ENCODE assay signal across 14 mouse cellular contexts in the genomic region with DNA sequence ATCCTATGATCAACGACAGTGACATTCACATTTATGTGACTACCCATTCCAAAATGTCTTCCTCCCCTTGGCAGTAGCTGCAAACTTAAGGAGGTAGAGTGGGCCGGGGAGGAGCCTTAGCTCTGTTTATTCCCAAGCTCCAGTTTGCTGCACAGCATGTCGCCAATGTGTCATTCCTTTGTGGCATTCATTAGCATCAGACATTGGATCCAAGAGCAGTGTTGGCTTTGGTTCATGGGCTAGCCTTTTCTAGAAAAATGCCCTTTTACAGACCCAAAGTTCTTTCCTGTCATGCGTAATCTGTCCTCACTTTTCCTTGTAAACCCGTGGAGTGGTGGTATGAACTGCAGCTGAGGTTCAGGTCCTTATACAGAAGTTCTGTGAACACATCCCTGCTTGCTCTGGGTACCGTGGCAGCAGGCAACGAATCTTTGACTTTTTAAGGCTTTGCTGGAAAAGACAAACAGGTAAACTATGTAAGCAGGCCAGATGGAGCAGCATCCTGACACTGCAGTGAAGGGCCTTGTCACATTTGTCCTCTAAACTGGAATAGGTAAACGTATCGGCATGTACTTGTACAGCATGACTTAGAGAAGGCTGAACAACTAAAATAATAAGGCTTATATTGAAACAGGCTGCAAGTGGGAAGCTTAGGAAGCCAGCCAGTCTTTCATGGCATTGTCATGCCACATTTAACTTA.
DNase-seq lines count a peak whose midpoint lies in the region; ATAC-seq and TF ChIP-seq lines count a peak whose summit lies in the region.
"Had no signal": no experiment of that assay in that cellular context is flagged by ENCODE, and none has a peak within 500 bp of the region (broad histone marks: within the 10 kb centered on the region; RNA-seq: fewer than 3 reads in every experiment).

No protein-coding gene starts in this region.

- DNase-seq in gastrocnemius, adult 2 months = no peak
- no peak for DNase-seq in gastrocnemius, adult 18-20 months (ENCODE audit: low spot score)
- peak; percentile 7 for DNase-seq in ES-CJ7 (ENCODE audit: low read depth, low spot score)
- DNase-seq in brain, adult 2 months (ENCODE audit: low read depth, low spot score) = peak; percentile 93
- peak; percentile 83 for DNase-seq in cerebellum, adult 9-11 months
- DNase-seq in stomach, postnatal 0 days (ENCODE audit: low spot score) = no peak
- DNase-seq: adrenal gland, adult 8-10 months; liver, embryonic 13.5 days; lung, postnatal 14 days; retina, postnatal 1 day had no signal

- no peaks in the 10 kb centered on the region for H3K9me3 ChIP-seq in stomach, postnatal 0 days (ENCODE audit: control insufficient read depth, low read length)
- H3K9me3 ChIP-seq: heart, embryonic 15.5 days; intestine, embryonic 15.5 days; liver, embryonic 13.5 days; stomach, embryonic 15.5 days had no signal

- TF ChIP-seq CTCF in gastrocnemius, adult 2 months (IDR thresholded peaks at IDR 0.05) = no peak
- no peak for TF ChIP-seq CTCF in stomach, postnatal 0 days (IDR thresholded peaks at IDR 0.05; ENCODE audit: low read depth)

- no peak for ATAC-seq in stomach, postnatal 0 days (ENCODE audit: low FRiP score, low TSS enrichment)
- ATAC-seq in frontal cortex, adult (ENCODE audit: low TSS enrichment) = no peak
- ATAC-seq: intestine, embryonic 15.5 days had no signal

- intact Hi-C loops in gastrocnemius, adult 2 months (cut with DNase I) = loop anchor here (5.0 to 10.0 kb wide), 4 partner anchors 197 to 542 kb away; a partner anchor contains a TSS

- no peaks in the 10 kb centered on the region; the same call in 1 of the 2 replicates for H3K36me3 ChIP-seq in stomach, postnatal 0 days (ENCODE audit: control insufficient read depth, insufficient read depth, low read length)
- H3K36me3 ChIP-seq: heart, embryonic 15.5 days; intestine, embryonic 15.5 days; liver, embryonic 13.5 days; stomach, embryonic 15.5 days had no signal

- no peak for TF ChIP-seq EP300 in stomach, postnatal 0 days (optimal IDR thresholded peaks at IDR 0.05)

- H3K27ac ChIP-seq in gastrocnemius, adult 2 months = 0 out of 2 replicates have a peak overlapping the region, but pooled peaks have one; percentile 4
- no peak overlapping the region for H3K27ac ChIP-seq in stomach, postnatal 0 days (replicated peaks)
- H3K27ac ChIP-seq: heart, embryonic 15.5 days; intestine, embryonic 15.5 days; liver, embryonic 13.5 days; stomach, embryonic 15.5 days had no signal

- no peak overlapping the region for H3K9ac ChIP-seq in stomach, postnatal 0 days (ENCODE audit: low read length)
- H3K9ac ChIP-seq: heart, embryonic 15.5 days; intestine, embryonic 15.5 days; liver, embryonic 13.5 days; stomach, embryonic 15.5 days had no signal

- no peak overlapping the region for H3K4me3 ChIP-seq in gastrocnemius, adult 2 months
- no peak overlapping the region for H3K4me3 ChIP-seq in stomach, postnatal 0 days (ENCODE audit: low read depth, low read length)
- H3K4me3 ChIP-seq: heart, embryonic 15.5 days; intestine, embryonic 15.5 days; liver, embryonic 13.5 days; stomach, embryonic 15.5 days had no signal

- 81% methylated on average over 9 of the region's 9 CpGs for WGBS in stomach, postnatal 0 days

- H3K4me2 ChIP-seq in stomach, postnatal 0 days (replicated peaks; ENCODE audit: low read depth) = no peak overlapping the region
- H3K4me2 ChIP-seq: heart, embryonic 15.5 days; intestine, embryonic 15.5 days; liver, embryonic 13.5 days; stomach, embryonic 15.5 days had no signal

- no peaks in the 10 kb centered on the region for H3K27me3 ChIP-seq in stomach, postnatal 0 days (ENCODE audit: control insufficient read depth, insufficient read depth, low read length)
- H3K27me3 ChIP-seq: heart, embryonic 15.5 days; intestine, embryonic 15.5 days; liver, embryonic 13.5 days; stomach, embryonic 15.5 days had no signal

- H3K4me1 ChIP-seq in stomach, postnatal 0 days (replicated peaks; ENCODE audit: control insufficient read depth, insufficient read depth) = no peaks in the 10 kb centered on the region
- H3K4me1 ChIP-seq: intestine, embryonic 15.5 days; liver, embryonic 13.5 days; stomach, embryonic 15.5 days had no signal

Comparison
In these comparisons a context has a peak if more than half of its experiments do, and no peak if none do; other contexts are left out.
1. DNase-seq: peak in ES-CJ7 (single experiment), brain, adult 2 months (single experiment) and cerebellum, adult 9-11 months (single experiment); none in gastrocnemius, adult 2 months (single experiment), gastrocnemius, adult 18-20 months (single experiment) and stomach, postnatal 0 days (single experiment).